Mouse (Mus musculus) adrenal gland, adult 2 months (tissue): ENCODE measurements at regions not wholly inside any gene's neighbourhood (a gene's known extent, or its start where the extent isn't known, plus 50 kb on each side); places are given as distances from the start of the nearest gene placed in this dataset.
"Not testable (repeated sequence)": the region's sequence is repeated elsewhere in the genome, so short reads cannot be mapped to it uniquely, and the experiment has no call there.

Experiments used
- DNase-seq: peaks from one replicate; pipeline ENCODE4 v3.0.0; 2021

GRCm38 (mm10) chr15:96031085-96031780 is 240.6 kb downstream of the Ano6 start:
- no peak for DNase-seq

GRCm38 (mm10) chr15:96035273-96035672 is 244.6 kb downstream of the Ano6 start:
- no peak for DNase-seq

GRCm38 (mm10) chr15:96045561-96045960 is 241.8 kb upstream of the Arid2 start:
- DNase-seq: no peak

GRCm38 (mm10) chr15:96046651-96047050 is 240.7 kb upstream of the Arid2 start:
- DNase-seq: no peak

- no peak for DNase-seq
These were observed 236.9 kb upstream of the Arid2 start for GRCm38 (mm10) chr15:96050416-96050815.

GRCm38 (mm10) chr15:96052586-96052985 is 234.7 kb upstream of the Arid2 start:
- DNase-seq: no peak

- DNase-seq: no peak
These were observed 232.0 kb upstream of the Arid2 start for GRCm38 (mm10) chr15:96055361-96055760.

GRCm38 (mm10) chr15:96055796-96056473 is 231.4 kb upstream of the Arid2 start:
- DNase-seq: no peak

GRCm38 (mm10) chr15:96059623-96060022 is 227.7 kb upstream of the Arid2 start:
- DNase-seq: no peak

GRCm38 (mm10) chr15:96064499-96065217 is 222.7 kb upstream of the Arid2 start:
- DNase-seq: no peak

- no peak for DNase-seq
These were observed 211.7 kb upstream of the Arid2 start for GRCm38 (mm10) chr15:96075615-96076014.

GRCm38 (mm10) chr15:96077756-96078155 is 209.6 kb upstream of the Arid2 start:
- peak; percentile 18 for DNase-seq

GRCm38 (mm10) chr15:96078580-96078979 is 208.7 kb upstream of the Arid2 start:
- DNase-seq: no peak

- no peak for DNase-seq
These were observed 197.6 kb upstream of the Arid2 start for GRCm38 (mm10) chr15:96089676-96090075.

- DNase-seq: no peak
These were observed 190.9 kb upstream of the Arid2 start for GRCm38 (mm10) chr15:96096438-96096837.

GRCm38 (mm10) chr15:96098821-96099220 is 188.5 kb upstream of the Arid2 start:
- no peak for DNase-seq

- DNase-seq: not testable (repeated sequence)
These were observed 187.3 kb upstream of the Arid2 start for GRCm38 (mm10) chr15:96099844-96100640.

- no peak for DNase-seq
These were observed 183.6 kb upstream of the Arid2 start for GRCm38 (mm10) chr15:96103737-96104136.

- no peak for DNase-seq
These were observed 179.8 kb upstream of the Arid2 start for GRCm38 (mm10) chr15:96107503-96107902.

GRCm38 (mm10) chr15:96113091-96113490 is 174.2 kb upstream of the Arid2 start:
- DNase-seq: no peak

GRCm38 (mm10) chr15:96114616-96115015 is 172.7 kb upstream of the Arid2 start:
- no peak for DNase-seq

- no peak for DNase-seq
These were observed 172.1 kb upstream of the Arid2 start for GRCm38 (mm10) chr15:96115196-96115595.
